In genomic region chr10:43422061-43422770, GRCm38 (mm10) we compare ENCODE assay signal across 16 mouse cellular contexts. TPM values are rescaled to one million over a fixed set of nuclear protein-coding genes. Genes with fewer than 3 reads are reported as not detected.
DNase-seq lines count a peak whose midpoint lies in the region; ATAC-seq and TF ChIP-seq lines count a peak whose summit lies in the region.
"Had no signal": no experiment of that assay in that cellular context is flagged by ENCODE, and none has a peak within 500 bp of the region (broad histone marks: within the 10 kb centered on the region; RNA-seq: fewer than 3 reads in every experiment).

No protein-coding gene starts in this region.

- H3K36me3 ChIP-seq in heart, postnatal 0 days (replicated peaks; ENCODE audit: control insufficient read depth, insufficient read depth, low read length) = no peaks in the 10 kb centered on the region
- no peaks in the 10 kb centered on the region for H3K36me3 ChIP-seq in heart, embryonic 12.5 days
- H3K36me3 ChIP-seq in forebrain, postnatal 0 days (ENCODE audit: insufficient read depth) = no peaks in the 10 kb centered on the region
- no peaks in the 10 kb centered on the region for H3K36me3 ChIP-seq in hindbrain, embryonic 14.5 days (replicated peaks; ENCODE audit: control insufficient read depth, insufficient read depth)
- no peaks in the 10 kb centered on the region for H3K36me3 ChIP-seq in neural tube, embryonic 15.5 days

- no peak overlapping the region for H3K27ac ChIP-seq in heart, postnatal 0 days (ENCODE audit: low read depth)
- H3K27ac ChIP-seq in heart, embryonic 12.5 days (ENCODE audit: poor library complexity, severe bottlenecking) = no peak overlapping the region
- H3K27ac ChIP-seq in forebrain, postnatal 0 days (ENCODE audit: low read depth, low read length) = no peak overlapping the region
- H3K27ac ChIP-seq in hindbrain, embryonic 14.5 days = peak overlapping the region; percentile 54; the same call in 1 of the 2 replicates
- no peak overlapping the region for H3K27ac ChIP-seq in neural tube, embryonic 15.5 days (replicated peaks)

- H3K4me3 ChIP-seq in heart, postnatal 0 days (ENCODE audit: low read depth, low read length) = no peak overlapping the region
- H3K4me3 ChIP-seq in heart, embryonic 12.5 days = no peak overlapping the region
- no peak overlapping the region for H3K4me3 ChIP-seq in forebrain, postnatal 0 days (ENCODE audit: low read depth, low read length)
- H3K4me3 ChIP-seq in hindbrain, embryonic 14.5 days (replicated peaks; ENCODE audit: low read length) = no peak overlapping the region
- no peak overlapping the region for H3K4me3 ChIP-seq in neural tube, embryonic 15.5 days (replicated peaks)

- ATAC-seq in heart, postnatal 0 days (ENCODE audit: insufficient read depth, low read depth) = 0 out of 2 replicates have a peak, but pooled peaks have one; percentile 12
- no peak for ATAC-seq in heart, embryonic 12.5 days (ENCODE audit: insufficient number of reproducible peaks, low FRiP score)
- no peak for ATAC-seq in forebrain, postnatal 0 days
- 0 out of 2 replicates have a peak, but pooled peaks have one; percentile 49 for ATAC-seq in hindbrain, embryonic 14.5 days (ENCODE audit: low FRiP score)
- ATAC-seq in neural tube, embryonic 15.5 days (ENCODE audit: low FRiP score) = peak; percentile 25; the same call in 1 of the 2 replicates
- ATAC-seq: CD4-positive, CD25-positive, alpha-beta regulatory T cell, adult 4 months; inflammation-experienced regulatory T-cells, adult 6 months had no signal

- 68% methylated on average over 15 of the region's 15 CpGs for WGBS in heart, postnatal 0 days
- 71% methylated on average over 15 of the region's 15 CpGs for WGBS in heart, embryonic 12.5 days
- WGBS in forebrain, postnatal 0 days = 79% methylated on average over 15 of the region's 15 CpGs
- 52% methylated on average over 15 of the region's 15 CpGs for WGBS in hindbrain, embryonic 14.5 days
- WGBS in neural tube, embryonic 15.5 days = 61% methylated on average over 15 of the region's 15 CpGs

- H3K4me1 ChIP-seq in heart, postnatal 0 days (ENCODE audit: control insufficient read depth, insufficient read depth) = peaks cover 7% of the 10 kb centered on the region; the same call in 1 of the 2 replicates
- peaks cover 28% of the 10 kb centered on the region for H3K4me1 ChIP-seq in heart, embryonic 12.5 days (replicated peaks)
- H3K4me1 ChIP-seq in forebrain, postnatal 0 days (ENCODE audit: insufficient read depth) = peaks cover 5% of the 10 kb centered on the region; the same call in 1 of the 2 replicates
- H3K4me1 ChIP-seq in hindbrain, embryonic 14.5 days (replicated peaks; ENCODE audit: control insufficient read depth, insufficient read depth, low read length) = peaks cover 17% of the 10 kb centered on the region; the same call in 1 of the 2 replicates
- peaks cover 17% of the 10 kb centered on the region for H3K4me1 ChIP-seq in neural tube, embryonic 15.5 days

- no peak for TF ChIP-seq CTCF in heart, postnatal 0 days (IDR thresholded peaks at IDR 0.05; ENCODE audit: low read depth)
- TF ChIP-seq CTCF in forebrain, postnatal 0 days (IDR thresholded peaks at IDR 0.05; ENCODE audit: low read depth) = no peak

- H3K4me2 ChIP-seq in heart, postnatal 0 days (ENCODE audit: low read depth, low read length) = no peak overlapping the region
- no peak overlapping the region for H3K4me2 ChIP-seq in heart, embryonic 12.5 days
- no peak overlapping the region for H3K4me2 ChIP-seq in forebrain, postnatal 0 days (ENCODE audit: low read depth)
- no peak overlapping the region for H3K4me2 ChIP-seq in hindbrain, embryonic 14.5 days (replicated peaks)
- no peak overlapping the region for H3K4me2 ChIP-seq in neural tube, embryonic 15.5 days
- H3K4me2 ChIP-seq: heart, embryonic 11.5 days had no signal

- no peaks in the 10 kb centered on the region for H3K27me3 ChIP-seq in heart, postnatal 0 days (ENCODE audit: control insufficient read depth, insufficient read depth, low read length)
- H3K27me3 ChIP-seq in heart, embryonic 12.5 days (replicated peaks) = no peaks in the 10 kb centered on the region
- H3K27me3 ChIP-seq in forebrain, postnatal 0 days (ENCODE audit: insufficient read depth, low read length) = no peaks in the 10 kb centered on the region
- H3K27me3 ChIP-seq in hindbrain, embryonic 14.5 days (ENCODE audit: control insufficient read depth, insufficient read depth, low read length) = no peaks in the 10 kb centered on the region
- H3K27me3 ChIP-seq in neural tube, embryonic 15.5 days (replicated peaks) = no peaks in the 10 kb centered on the region

- no peak overlapping the region for H3K9ac ChIP-seq in heart, postnatal 0 days (replicated peaks; ENCODE audit: low read depth, low read length)
- H3K9ac ChIP-seq in heart, embryonic 12.5 days = no peak overlapping the region
- 0 out of 2 replicates have a peak overlapping the region, but pooled peaks have one; percentile 14 for H3K9ac ChIP-seq in forebrain, postnatal 0 days
- H3K9ac ChIP-seq in hindbrain, embryonic 14.5 days = 0 out of 2 replicates have a peak overlapping the region, but pooled peaks have one; percentile 24
- no peak overlapping the region for H3K9ac ChIP-seq in neural tube, embryonic 15.5 days (replicated peaks)

- no peaks in the 10 kb centered on the region for H3K9me3 ChIP-seq in heart, postnatal 0 days (replicated peaks; ENCODE audit: control insufficient read depth, low read length)
- H3K9me3 ChIP-seq in heart, embryonic 12.5 days (replicated peaks) = no peaks in the 10 kb centered on the region
- H3K9me3 ChIP-seq in forebrain, postnatal 0 days (ENCODE audit: low read length) = no peaks in the 10 kb centered on the region
- no peaks in the 10 kb centered on the region for H3K9me3 ChIP-seq in hindbrain, embryonic 14.5 days (ENCODE audit: control insufficient read depth, low read length)
- no peaks in the 10 kb centered on the region for H3K9me3 ChIP-seq in neural tube, embryonic 15.5 days (replicated peaks)

- DNase-seq in heart, postnatal 0 days (ENCODE audit: low spot score) = peak; percentile 7
- no peak for DNase-seq in forebrain, postnatal 0 days
- no peak for DNase-seq in hindbrain, embryonic 14.5 days (ENCODE audit: low spot score)
- no peak for DNase-seq in frontal cortex, postnatal 14 days (ENCODE audit: low spot score in 2 of 2)
- DNase-seq in gastrocnemius, adult 8-10 months (ENCODE audit: low spot score in 2 of 2) = no peak
- DNase-seq: cerebellum, postnatal 10 days; kidney, adult 9 months; kidney, postnatal 4 days; lung, postnatal 10 days; spleen, adult 18-20 months; thymus, postnatal 14 days had no signal

- TF ChIP-seq EP300 in heart, postnatal 0 days (IDR thresholded peaks at IDR 0.05; ENCODE audit: low read depth) = no peak

RNA-seq across cellular contexts. Expression of gene Bend3, which starts 56.4 kb away (rescaled TPM):
- total RNA-seq in heart, postnatal 0 days (2014; rRNA removed; ENCODE audit: low replicate concordance) = 9.6 and 12.6 TPM in 2 replicates
- polyA plus RNA-seq in heart, postnatal 0 days (2015; fragmentation: Nextera tagmentation; extraction: Ambion mirVana) = 1.1 and 1.2 TPM in 2 replicates
- polyA plus RNA-seq in heart, embryonic 12.5 days (2016; fragmentation: Nextera tagmentation; extraction: Ambion mirVana) = 5.3 and 6.0 TPM in 2 replicates
- total RNA-seq in forebrain, postnatal 0 days (2014; rRNA removed) = 8.5 and 11.1 TPM in 2 replicates
- polyA plus RNA-seq in forebrain, postnatal 0 days (2015; fragmentation: Nextera tagmentation; extraction: Ambion mirVana) = 2.0 and 2.2 TPM in 2 replicates
- 3.1 and 4.8 TPM in 2 replicates for polyA plus RNA-seq in hindbrain, embryonic 14.5 days (2014; fragmentation: Nextera tagmentation; extraction: Ambion mirVana)
- 2.5 and 2.9 TPM in 2 replicates for polyA plus RNA-seq in neural tube, embryonic 15.5 days (2015; fragmentation: Nextera tagmentation; extraction: Ambion mirVana)
- 1 to 10 TPM; 4.2 to 5.6 (median 4.9) TPM for total RNA-seq in gastrocnemius, adult 8-10 months (2022)

Comparison
In these comparisons a context has a peak if more than half of its experiments do, and no peak if none do; other contexts are left out.
1. ATAC-seq: peak in heart, postnatal 0 days (single experiment), hindbrain, embryonic 14.5 days (single experiment) and neural tube, embryonic 15.5 days (single experiment); none in heart, embryonic 12.5 days (single experiment) and forebrain, postnatal 0 days (single experiment).
2. H3K9ac ChIP-seq: peak in forebrain, postnatal 0 days (single experiment) and hindbrain, embryonic 14.5 days (single experiment); none in heart, postnatal 0 days (single experiment), heart, embryonic 12.5 days (single experiment) and neural tube, embryonic 15.5 days (single experiment).